Mouse (Mus musculus) lung, adult 2 months (tissue): ENCODE measurements around the gene Atf7.

ENCODE experiments used
- CTCF ChIP-seq: fragments of 200-500 bp; IDR thresholded peaks from 2 replicates; pipeline ENCODE4 v1.5.1; 2011; ENCODE audit warnings: mild to moderate bottlenecking, low read length, control low read depth; ENCODE audit not compliant: insufficient read depth
- POLR2A ChIP-seq: fragments of 200-500 bp; IDR thresholded peaks from 2 replicates; pipeline ENCODE4 v1.6.1; 2011; ENCODE audit warnings: low read depth, mild to moderate bottlenecking, control low read depth, low read length, borderline replicate concordance; ENCODE audit errors: extremely low read depth

DNA sequence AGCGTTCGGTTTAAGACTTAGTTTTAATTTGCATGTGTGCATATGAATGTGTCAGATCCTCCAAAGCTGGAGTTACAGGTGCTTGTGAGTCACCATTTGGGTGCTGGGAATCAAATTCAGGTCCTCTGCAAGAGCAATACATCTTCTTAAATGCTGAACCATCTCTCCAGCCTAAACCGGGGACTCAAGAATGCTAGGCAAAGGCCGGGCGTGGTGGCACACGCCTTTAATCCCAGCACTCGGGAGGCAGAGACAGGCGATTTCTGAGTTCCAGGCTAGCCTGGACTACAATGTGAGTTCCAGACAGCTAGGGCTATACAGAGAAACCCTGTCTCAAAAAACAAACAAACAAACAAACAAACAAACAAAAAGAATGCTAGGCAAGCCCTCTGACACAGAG, 35.4 kb downstream of the Atf7 start:
- TF ChIP-seq POLR2A: no peak
- TF ChIP-seq CTCF: no peak
